Mouse (Mus musculus): Measurements from ENCODE around the gene Acsl4.

- TF ChIP-seq POLR2A (IDR thresholded peaks at IDR 0.05; ENCODE audit: extremely low read depth, insufficient read depth, low read length), result no peak
- no peak for TF ChIP-seq CTCF (IDR thresholded peaks at IDR 0.05; ENCODE audit: low read depth, low read length)
Measured at GRCm38 (mm10) chrX:142369935-142370334, 20.4 kb downstream of the Acsl4 start.

Data from liver, adult 2 months (tissue).